Mouse (Mus musculus): ENCODE measurements at regions not wholly inside any gene's neighbourhood (a gene's known extent, or its start where the extent isn't known, plus 50 kb on each side); places are given as distances from the start of the nearest gene placed in this dataset.

- Histone ChIP-seq H3K27me3 (ENCODE audit: control insufficient read depth, insufficient read depth, low read length) (no peaks in the 10 kb centered on the region), H3K27ac (no peak overlapping the region), H3K4me3 (ENCODE audit: insufficient read depth in 1 of 2, low read depth in 2 of 2, low read length in 2 of 2) (no peak overlapping the region), H3K9me3 (ENCODE audit: control insufficient read depth, low read length) (no peaks in the 10 kb centered on the region), H3K9ac (replicated peaks) (no peak overlapping the region), H3K4me1 (replicated peaks; ENCODE audit: control insufficient read depth in 2 of 2, insufficient read depth in 2 of 2, low read length in 1 of 2) (peaks cover 0 to 8% of the 10 kb centered on the region in 2 experiments; a peak in 2 of 4 replicates), H3K4me2 (ENCODE audit: low read depth) (no peak overlapping the region), H3K36me3 (replicated peaks; ENCODE audit: control insufficient read depth, insufficient read depth, low read depth) (no peaks in the 10 kb centered on the region)
- WGBS (ENCODE audit: insufficient replicate concordance), result 51% methylated on average over 14 of the region's 14 CpGs
- TF ChIP-seq CTCF (IDR thresholded peaks at IDR 0.05; ENCODE audit: low read depth), result no peak
- TF ChIP-seq EP300 (IDR thresholded peaks at IDR 0.05; ENCODE audit: low read depth), result no peak
- DNase-seq (ENCODE audit: low read depth in 3 of 3, low spot score in 3 of 3), result no peak
- 0 out of 2 replicates have a peak, but pooled peaks have one; percentile 15 for ATAC-seq (ENCODE audit: insufficient read depth)
Observed at GRCm38 (mm10) chr19:53476768-53477547, 52.0 kb upstream of the Dusp5 start.

DNA sequence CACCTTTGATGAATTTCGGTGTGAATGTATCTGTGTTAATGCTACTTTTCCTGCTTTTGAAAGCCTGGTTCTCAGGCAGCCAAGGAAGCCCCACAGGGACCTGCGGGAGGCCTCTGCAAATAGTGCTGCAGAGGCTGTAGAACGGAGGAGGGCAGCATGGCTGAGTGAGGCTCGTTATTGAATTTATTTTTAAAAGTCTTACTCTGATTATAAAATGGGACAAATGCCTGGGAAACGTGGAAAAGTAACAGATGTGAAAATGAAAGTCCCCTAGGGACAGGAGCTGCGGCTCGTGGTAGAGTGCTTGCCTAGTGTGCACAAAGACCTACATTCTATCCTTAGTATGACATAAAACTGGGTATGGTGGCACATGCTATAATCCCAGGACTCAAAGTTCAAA, 59.7 kb upstream of the Dusp5 start:
- whole genome bisulfite sequencing (ENCODE audit: insufficient replicate concordance), result 61% methylated on average over 7 of the region's 7 CpGs

GRCm38 (mm10) chr19:53464681-53465080, 64.2 kb upstream of the Dusp5 start:
- Histone ChIP-seq H3K9me3 (ENCODE audit: control insufficient read depth, low read length) (no peaks in the 10 kb centered on the region; the same call in 1 of the 2 replicates), H3K4me3 (ENCODE audit: insufficient read depth in 1 of 2, low read depth in 2 of 2, low read length in 2 of 2) (no peak overlapping the region), H3K4me1 (replicated peaks; ENCODE audit: control insufficient read depth in 2 of 2, insufficient read depth in 2 of 2, low read length in 1 of 2) (peaks cover 0 to 4% of the 10 kb centered on the region in 2 experiments; a peak in 1 of 4 replicates), H3K27ac (no peak overlapping the region), H3K27me3 (ENCODE audit: control insufficient read depth, insufficient read depth, low read length) (no peaks in the 10 kb centered on the region), H3K4me2 (ENCODE audit: low read depth) (no peak overlapping the region), H3K36me3 (replicated peaks; ENCODE audit: control insufficient read depth, insufficient read depth, low read depth) (no peaks in the 10 kb centered on the region), H3K9ac (replicated peaks) (no peak overlapping the region)
- TF ChIP-seq CTCF (IDR thresholded peaks at IDR 0.05; ENCODE audit: low read depth) (no peak), EP300 (IDR thresholded peaks at IDR 0.05; ENCODE audit: low read depth) (peak; percentile 34; the same call in 1 of the 2 replicates)
- WGBS (ENCODE audit: insufficient replicate concordance), result 12% methylated on average over 5 of the region's 5 CpGs
- DNase-seq (ENCODE audit: low read depth in 3 of 3, low spot score in 3 of 3) (peak; percentile 24 to 34 (median 30)), ATAC-seq (ENCODE audit: insufficient read depth) (peak; percentile 11; the same call in 1 of the 2 replicates)

More for the DNA sequence above, 59.7 kb upstream of the Dusp5 start:
- no peak for ATAC-seq (ENCODE audit: insufficient read depth)
- H3K9ac ChIP-seq (replicated peaks), result no peak overlapping the region
- H3K27me3 ChIP-seq (ENCODE audit: control insufficient read depth, insufficient read depth, low read length), result no peaks in the 10 kb centered on the region
- H3K36me3 ChIP-seq (replicated peaks; ENCODE audit: control insufficient read depth, insufficient read depth, low read depth), result no peaks in the 10 kb centered on the region
- no peak overlapping the region for H3K4me2 ChIP-seq (ENCODE audit: low read depth)
- no peak for DNase-seq (ENCODE audit: low read depth in 3 of 3, low spot score in 3 of 3)
- 0 out of 4 replicates have a peak, but pooled peaks cover 0 to 2% of the 10 kb centered on the region in 2 experiments for H3K4me1 ChIP-seq (replicated peaks; ENCODE audit: control insufficient read depth in 2 of 2, insufficient read depth in 2 of 2, low read length in 1 of 2)
- TF ChIP-seq EP300 (IDR thresholded peaks at IDR 0.05; ENCODE audit: low read depth) (no peak), CTCF (IDR thresholded peaks at IDR 0.05; ENCODE audit: low read depth) (no peak)
- H3K4me3 ChIP-seq (ENCODE audit: insufficient read depth in 1 of 2, low read depth in 2 of 2, low read length in 2 of 2), result no peak overlapping the region
- H3K9me3 ChIP-seq (ENCODE audit: control insufficient read depth, low read length), result no peaks in the 10 kb centered on the region; the same call in 1 of the 2 replicates
- no peak overlapping the region for H3K27ac ChIP-seq

GRCm38 (mm10) chr19:53464135-53464534, 64.8 kb upstream of the Dusp5 start:
- Histone ChIP-seq H3K9ac (replicated peaks) (no peak overlapping the region), H3K4me2 (ENCODE audit: low read depth) (peak overlapping the region; percentile 8; the same call in 1 of the 2 replicates), H3K4me3 (ENCODE audit: insufficient read depth in 1 of 2, low read depth in 2 of 2, low read length in 2 of 2) (peak overlapping the region in 1 of 2 experiments; percentile 14; a peak in 1 of 4 replicates), H3K36me3 (replicated peaks; ENCODE audit: control insufficient read depth, insufficient read depth, low read depth) (no peaks in the 10 kb centered on the region), H3K27ac (no peak overlapping the region), H3K27me3 (ENCODE audit: control insufficient read depth, insufficient read depth, low read length) (no peaks in the 10 kb centered on the region), H3K9me3 (ENCODE audit: control insufficient read depth, low read length) (no peaks in the 10 kb centered on the region; the same call in 1 of the 2 replicates), H3K4me1 (replicated peaks; ENCODE audit: control insufficient read depth in 2 of 2, insufficient read depth in 2 of 2, low read length in 1 of 2) (peaks cover 0 to 4% of the 10 kb centered on the region in 2 experiments; a peak in 1 of 4 replicates)
- ATAC-seq (ENCODE audit: insufficient read depth) (peak; percentile 33; the same call in 1 of the 2 replicates), DNase-seq (ENCODE audit: low read depth in 3 of 3, low spot score in 3 of 3) (no peak)
- 31% methylated on average over 3 of the region's 3 CpGs for WGBS (ENCODE audit: insufficient replicate concordance)
- TF ChIP-seq CTCF (IDR thresholded peaks at IDR 0.05; ENCODE audit: low read depth) (no peak), EP300 (IDR thresholded peaks at IDR 0.05; ENCODE audit: low read depth) (no peak)

Data from liver, embryonic 14.5 days (tissue).